Mouse (Mus musculus) forebrain, postnatal 0 days (tissue): ENCODE results near the gene Gpc6. TPM values are rescaled to one million over a fixed set of nuclear protein-coding genes. Genes with fewer than 3 reads are reported as not detected.

ENCODE experiments used
- ATAC-seq: fragments of 200-750 bp; cut with Nextera tagmentation; 2 replicates; pipeline ENCODE4 v1.8.0; 2017; ENCODE audit warnings: mild to moderate bottlenecking, moderate library complexity
- DNase-seq: peaks from one replicate; pipeline ENCODE4 v3.0.0-alpha.2; 2015
- H3K27ac ChIP-seq: fragments of 300-500 bp; sonication (generic); 2 replicates; pipeline ENCODE4 v1.5.1; 2014; ENCODE audit warnings: low read depth, mild to moderate bottlenecking, antibody characterized with exemption, low read length, moderate library complexity, mixed read lengths
- H3K27me3 ChIP-seq: fragments of 300-500 bp; sonication (generic); 2 replicates; pipeline ENCODE4 v1.6.1; 2014; ENCODE audit warnings: mild to moderate bottlenecking, low read length, mixed read lengths; ENCODE audit not compliant: insufficient read depth
- H3K36me3 ChIP-seq: fragments of 300-500 bp; sonication (generic); 2 replicates; pipeline ENCODE4 v1.6.1; 2014; ENCODE audit warnings: mild to moderate bottlenecking, moderate library complexity; ENCODE audit not compliant: insufficient read depth
- H3K4me1 ChIP-seq: fragments of 300-500 bp; sonication (generic); 2 replicates; pipeline ENCODE4 v1.6.1; 2014; ENCODE audit warnings: antibody characterized with exemption; ENCODE audit not compliant: insufficient read depth
- H3K4me2 ChIP-seq: fragments of 300-500 bp; sonication (generic); 2 replicates; pipeline ENCODE4 v1.6.1; 2014; ENCODE audit warnings: low read depth, mild to moderate bottlenecking, moderate library complexity
- H3K4me3 ChIP-seq: fragments of 300-500 bp; sonication (generic); 2 replicates; pipeline ENCODE4 v1.5.1; 2014; ENCODE audit warnings: low read depth, low read length, mixed read lengths
- H3K9ac ChIP-seq: fragments of 300-500 bp; sonication (generic); 2 replicates; pipeline ENCODE4 v1.6.1; 2014; ENCODE audit warnings: mild to moderate bottlenecking
- H3K9me3 ChIP-seq: fragments of 300-500 bp; sonication (generic); 2 replicates; pipeline ENCODE4 v1.6.1; 2016; ENCODE audit warnings: low read length
- CTCF ChIP-seq: sonication (generic); IDR thresholded peaks from 2 replicates; pipeline ENCODE4 v1.5.1; 2016; ENCODE audit warnings: antibody characterized with exemption, control low read depth, low read depth
- WGBS: fragments of 180-500 bp; shearing (Covaris S2); extraction: QIAGEN DNeasy Blood & Tissue Kit; methylation state at CpG from one replicate; pipeline ENCODE4 v1.1.7; 2014; 5-methylcytosine and 5-hydroxymethylcytosine counted together
- polyA plus RNA-seq: library from polyadenylated mRNA; unstranded; fragments of >200 nt; fragmentation: Nextera tagmentation; extraction: Ambion mirVana; gene quantifications from 2 replicates; pipeline ENCODE4 v1.2.1, GENCODE M21; 2015
- total RNA-seq: library from RNA; depleted of rRNA; stranded (reverse); fragments of >200 nt; gene quantifications from 2 replicates; pipeline ENCODE4 v1.2.3, GENCODE M21; 2014

Gene Gpc6
- total and polyA plus RNA-seq, 2 experiments from 2014 or later = 10.9 to 20.8 TPM

DNA sequence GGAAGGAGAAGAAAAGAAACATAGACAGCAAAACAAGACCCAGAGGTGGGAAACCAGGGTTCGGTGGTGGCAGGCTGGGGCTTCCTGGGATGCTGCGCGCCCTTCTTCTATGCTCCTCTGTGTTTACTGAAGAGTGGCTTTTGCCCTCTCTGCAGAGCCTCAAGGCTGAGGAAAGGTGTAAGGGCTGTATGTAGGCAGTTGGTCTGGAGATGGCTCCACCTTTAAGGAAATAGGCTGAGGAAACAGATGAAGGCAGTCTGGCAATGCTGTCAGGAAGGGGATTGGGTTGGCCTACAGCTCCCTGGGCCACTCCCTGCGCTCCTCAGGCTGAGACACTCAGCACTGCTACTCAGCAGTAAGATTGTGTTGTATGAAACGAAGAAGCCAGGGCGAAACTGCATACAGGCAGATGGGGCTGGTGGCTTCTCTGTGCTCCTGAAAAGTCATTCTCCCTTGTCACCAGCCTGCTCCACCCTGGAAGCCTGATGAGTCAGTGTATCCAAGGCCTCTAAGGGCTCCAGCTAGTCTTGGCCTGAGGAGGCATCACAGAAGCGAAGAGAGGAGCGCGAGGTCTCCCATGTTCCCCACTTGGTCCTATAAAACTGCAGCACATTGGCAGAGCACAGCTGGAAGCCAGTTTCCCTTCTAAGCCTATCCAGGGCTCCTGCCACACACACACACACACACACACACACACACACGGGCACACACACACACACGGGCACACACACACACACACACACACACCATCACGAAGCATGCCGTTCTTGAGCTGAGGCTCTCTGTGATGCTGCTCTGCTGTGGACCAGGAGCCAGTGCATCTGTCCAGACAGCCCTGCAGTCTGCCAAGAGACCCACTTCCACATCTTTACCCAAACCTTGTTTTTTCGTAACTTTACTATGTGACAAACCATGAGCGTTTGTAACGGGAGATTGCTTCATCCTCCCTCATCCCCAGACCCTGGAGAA, 1006.0 kb downstream of the Gpc6 start:
- Histone ChIP-seq H3K36me3 (no peaks in the 10 kb centered on the region), H3K4me3 (no peak overlapping the region), H3K27ac (no peak overlapping the region), H3K9me3 (no peaks in the 10 kb centered on the region), H3K27me3 (no peaks in the 10 kb centered on the region), H3K9ac (no peak overlapping the region), H3K4me1 (peaks cover 9% of the 10 kb centered on the region; the same call in 1 of the 2 replicates), H3K4me2 (no peak overlapping the region)
- ATAC-seq = peak; percentile 55
- 58% methylated on average over 16 of the region's 16 CpGs for WGBS
- no peak for DNase-seq
- TF ChIP-seq CTCF = no peak

DNA sequence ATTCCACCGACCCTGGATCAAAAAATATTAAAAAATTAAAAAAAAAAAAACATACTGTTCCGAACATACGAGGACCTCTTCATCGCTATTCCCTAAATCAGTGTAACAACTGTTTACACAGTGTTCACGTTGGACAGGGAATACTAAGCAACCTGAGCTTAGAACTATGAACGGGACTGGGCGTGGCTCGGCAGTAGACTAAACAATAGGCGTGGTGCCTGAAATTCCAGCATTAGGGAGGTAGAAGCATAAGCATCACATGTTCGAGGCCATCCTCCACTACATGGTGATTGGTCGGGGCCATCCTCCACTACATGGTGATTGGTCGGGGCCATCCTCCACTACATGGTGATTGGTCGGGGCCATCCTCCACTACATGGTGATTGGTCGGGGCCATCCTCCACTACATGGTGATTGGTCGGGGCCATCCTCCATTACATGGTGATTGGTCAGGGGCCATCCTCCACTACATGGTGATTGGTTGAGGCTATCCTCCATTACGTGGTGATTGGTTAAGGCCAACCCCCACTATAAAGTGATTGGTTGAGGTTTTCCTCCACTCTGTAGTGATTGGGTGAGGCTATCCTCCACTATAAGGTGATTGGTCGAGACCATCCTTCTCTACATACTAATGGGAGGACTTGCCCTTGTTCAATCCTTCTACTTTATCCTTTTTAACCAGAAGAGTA, 1007.2 kb downstream of the Gpc6 start:
- 94% methylated on average over 17 of the region's 17 CpGs for WGBS
- no peak overlapping the region for H3K9ac ChIP-seq
- DNase-seq (no peak), ATAC-seq (no peak)
- no peak overlapping the region for H3K27ac ChIP-seq
- H3K4me2 ChIP-seq = no peak overlapping the region
- H3K9me3 ChIP-seq = no peaks in the 10 kb centered on the region
- no peaks in the 10 kb centered on the region for H3K27me3 ChIP-seq
- no peak for TF ChIP-seq CTCF
- no peak overlapping the region for H3K4me3 ChIP-seq
- peaks cover 9% of the 10 kb centered on the region; the same call in 1 of the 2 replicates for H3K4me1 ChIP-seq
- no peaks in the 10 kb centered on the region for H3K36me3 ChIP-seq

DNA sequence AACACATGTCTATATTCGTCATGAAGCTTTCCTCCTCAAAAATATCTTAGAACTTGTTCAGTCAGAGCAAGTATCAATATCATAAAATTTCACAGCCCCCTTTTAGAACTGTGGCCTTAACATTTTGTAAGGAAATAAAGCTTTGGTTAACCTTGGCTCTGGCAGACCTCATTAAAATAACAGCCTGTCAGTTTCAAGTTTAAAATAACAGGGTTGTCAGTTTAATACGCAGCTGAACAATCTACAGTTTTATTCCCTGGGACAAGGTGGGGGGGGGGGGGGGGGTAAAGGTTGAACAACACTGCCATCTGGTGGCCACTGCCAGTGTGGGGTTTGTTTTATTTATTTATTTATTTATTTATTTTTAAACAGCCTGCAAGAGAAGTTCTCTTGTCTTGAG, 1013.4 kb downstream of the Gpc6 start:
- DNase-seq = peak; percentile 70
- no peaks in the 10 kb centered on the region for H3K9me3 ChIP-seq
- H3K27me3 ChIP-seq = no peaks in the 10 kb centered on the region
- no peak overlapping the region for H3K9ac ChIP-seq
- TF ChIP-seq CTCF = peak; percentile 59
- no peaks in the 10 kb centered on the region for H3K36me3 ChIP-seq
- no peak overlapping the region for H3K27ac ChIP-seq
- H3K4me2 ChIP-seq = no peak overlapping the region
- WGBS = 14% methylated on average over 2 of the region's 2 CpGs
- peak; percentile 51; the same call in 1 of the 2 replicates for ATAC-seq
- H3K4me1 ChIP-seq = no peaks in the 10 kb centered on the region; the same call in 1 of the 2 replicates
- no peak overlapping the region for H3K4me3 ChIP-seq

DNA sequence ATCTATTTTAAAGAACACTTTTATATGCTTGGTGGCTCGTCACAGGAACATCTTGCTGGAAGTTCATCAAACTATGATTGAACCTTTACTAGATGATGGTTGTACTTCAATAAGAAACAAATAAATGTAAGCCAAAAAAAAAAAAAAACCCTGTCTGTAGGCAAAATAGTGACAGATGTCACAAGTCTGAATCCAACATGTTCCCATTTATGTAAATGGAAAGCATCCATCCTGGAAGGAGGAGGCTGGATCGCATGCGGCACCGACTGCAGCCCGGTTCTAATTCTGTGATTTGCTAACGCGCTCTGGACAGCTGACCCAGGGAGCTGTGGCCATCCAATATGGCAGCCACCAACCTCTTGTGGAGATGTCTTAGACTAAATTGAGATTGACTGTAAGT, 1014.4 kb downstream of the Gpc6 start:
- ATAC-seq (0 out of 2 replicates have a peak, but pooled peaks have one; percentile 38), DNase-seq (peak; percentile 55)
- Histone ChIP-seq H3K4me2 (no peak overlapping the region), H3K4me1 (no peaks in the 10 kb centered on the region; the same call in 1 of the 2 replicates), H3K27me3 (no peaks in the 10 kb centered on the region), H3K9ac (no peak overlapping the region), H3K4me3 (no peak overlapping the region), H3K27ac (no peak overlapping the region), H3K36me3 (no peaks in the 10 kb centered on the region), H3K9me3 (no peaks in the 10 kb centered on the region)
- no peak for TF ChIP-seq CTCF
- WGBS = 68% methylated on average over 7 of the region's 7 CpGs

DNA sequence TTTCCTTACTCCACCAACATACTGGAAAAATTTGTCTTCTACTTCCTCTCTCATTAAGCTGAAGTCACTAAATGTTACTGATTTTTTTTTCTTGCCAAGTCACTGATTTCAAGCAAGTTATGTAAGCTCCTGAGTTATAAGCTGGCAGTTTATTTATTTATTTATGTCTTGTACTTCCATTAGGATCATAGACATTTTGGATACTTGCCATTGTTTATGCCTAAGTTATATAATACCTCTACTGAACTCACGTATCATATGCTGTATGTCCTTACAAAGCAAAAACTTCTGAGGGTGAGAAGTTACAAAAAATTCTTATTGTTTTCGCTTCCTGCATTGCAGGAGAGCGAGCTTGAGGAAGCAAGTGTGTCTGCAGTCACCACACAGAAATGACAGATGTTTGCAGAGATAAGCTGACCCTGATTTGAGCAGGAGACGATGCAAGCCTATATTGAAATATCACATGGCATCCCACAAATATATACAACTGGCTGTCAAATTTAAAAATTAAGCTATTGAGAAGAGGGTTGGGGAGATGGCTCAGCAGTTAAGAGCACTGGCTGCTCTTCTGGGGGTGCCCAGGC, 1020.9 kb downstream of the Gpc6 start:
- Histone ChIP-seq H3K4me3 (no peak overlapping the region), H3K4me2 (no peak overlapping the region), H3K27ac (no peak overlapping the region), H3K9ac (no peak overlapping the region), H3K27me3 (no peaks in the 10 kb centered on the region), H3K4me1 (no peaks in the 10 kb centered on the region), H3K9me3 (no peaks in the 10 kb centered on the region), H3K36me3 (no peaks in the 10 kb centered on the region)
- DNase-seq = no peak
- WGBS = 90% methylated on average over 4 of the region's 4 CpGs
- ATAC-seq = no peak
- TF ChIP-seq CTCF = no peak

DNA sequence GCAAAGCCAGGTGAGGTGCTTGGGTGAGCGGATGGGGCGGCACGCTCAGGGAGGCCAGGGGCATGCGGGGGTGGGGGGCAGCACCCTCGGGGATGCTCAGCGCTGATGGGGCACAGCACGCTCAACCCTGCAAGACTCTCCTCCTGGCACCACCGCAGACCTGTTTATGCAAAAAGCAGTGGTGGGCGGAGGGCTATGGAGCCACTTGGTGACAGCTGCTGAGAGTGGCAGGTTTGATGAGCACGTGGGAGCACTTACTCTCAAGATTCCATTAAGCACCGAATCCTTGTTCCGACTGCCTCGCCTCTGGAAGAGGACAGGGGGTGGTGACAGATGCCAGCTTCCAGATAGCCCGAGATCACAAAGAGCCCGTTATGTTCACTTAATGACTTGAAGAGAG, 1026.2 kb downstream of the Gpc6 start:
- H3K4me2 ChIP-seq = peak overlapping the region; percentile 7; the same call in 1 of the 2 replicates
- WGBS = 52% methylated on average over 15 of the region's 15 CpGs

More for the DNA sequence above, 1026.2 kb downstream of the Gpc6 start:
- no peak for DNase-seq
- no peak overlapping the region for H3K4me3 ChIP-seq
- no peak overlapping the region for H3K9ac ChIP-seq
- ATAC-seq = peak; percentile 71
- no peaks in the 10 kb centered on the region for H3K9me3 ChIP-seq
- H3K27me3 ChIP-seq = no peaks in the 10 kb centered on the region
- no peaks in the 10 kb centered on the region for H3K4me1 ChIP-seq
- TF ChIP-seq CTCF = no peak
- no peak overlapping the region for H3K27ac ChIP-seq
- H3K36me3 ChIP-seq = no peaks in the 10 kb centered on the region
